Mouse (Mus musculus) kidney, embryonic 15.5 days (tissue): ENCODE data around the gene Trpm7. TPM values are rescaled to one million over a fixed set of nuclear protein-coding genes. Genes with fewer than 3 reads are reported as not detected.
A peak's percentile ranks its signal among the peaks of the same experiment; 100 is the strongest.

ENCODE experiments used
- ATAC-seq: fragments of 200-750 bp; cut with Nextera tagmentation; replicated peaks from 2 replicates; pipeline ENCODE4 v1.8.0; 2017; ENCODE audit warnings: moderate TSS enrichment; ENCODE audit not compliant: low FRiP score
- H3K27ac ChIP-seq: fragments of 300-500 bp; sonication (generic); 2 replicates; pipeline ENCODE4 v1.5.1; 2015; ENCODE audit warnings: mild to moderate bottlenecking, inconsistent platforms
- H3K27me3 ChIP-seq: fragments of 300-500 bp; sonication (generic); 2 replicates; pipeline ENCODE4 v1.6.1; 2015; ENCODE audit warnings: inconsistent platforms
- H3K36me3 ChIP-seq: fragments of 300-500 bp; sonication (generic); 2 replicates; pipeline ENCODE4 v1.6.1; 2015; ENCODE audit warnings: inconsistent platforms
- H3K4me1 ChIP-seq: fragments of 300-500 bp; sonication (generic); 2 replicates; pipeline ENCODE4 v1.6.1; 2015; ENCODE audit warnings: inconsistent platforms
- H3K4me2 ChIP-seq: fragments of 300-500 bp; sonication (generic); 2 replicates; pipeline ENCODE4 v1.6.1; 2015; ENCODE audit warnings: moderate library complexity, mild to moderate bottlenecking, inconsistent platforms
- H3K4me3 ChIP-seq: fragments of 300-500 bp; sonication (generic); replicated peaks from 2 replicates; pipeline ENCODE4 v1.5.1; 2015; ENCODE audit warnings: mild to moderate bottlenecking, inconsistent platforms
- H3K9ac ChIP-seq: fragments of 300-500 bp; sonication (generic); 2 replicates; pipeline ENCODE4 v1.6.1; 2015; ENCODE audit warnings: mild to moderate bottlenecking, inconsistent platforms
- H3K9me3 ChIP-seq: fragments of 300-500 bp; sonication (generic); replicated peaks from 2 replicates; pipeline ENCODE4 v1.6.1; 2016; ENCODE audit warnings: inconsistent platforms
- WGBS: fragments of 180-500 bp; shearing (Covaris S2); methylation state at CpG from one replicate; pipeline ENCODE4 v1.1.7; 2015; ENCODE audit warnings: mixed read lengths; 5-methylcytosine and 5-hydroxymethylcytosine counted together
- microRNA-seq: library from miRNA; unstranded; fragments of <30 nt; microRNA quantifications from one replicate; pipeline ENCODE4, GENCODE M21; 2016
- polyA plus RNA-seq: library from polyadenylated mRNA; unstranded; fragments of >200 nt; fragmentation: Nextera tagmentation; extraction: Ambion mirVana; gene quantifications from 2 replicates; pipeline ENCODE4 v1.2.1, GENCODE M21; 2015

The Trpm7 gene
- polyA plus RNA-seq, 1 experiment from 2014 or later: 50.6 TPM

- Histone ChIP-seq H3K27ac (no peak overlapping the region), H3K9ac (no peak overlapping the region), H3K4me3 (no peak overlapping the region), H3K4me1 (peaks cover 5% of the 10 kb centered on the region; the same call in 1 of the 2 replicates), H3K36me3 (no peaks in the 10 kb centered on the region), H3K4me2 (no peak overlapping the region), H3K27me3 (no peaks in the 10 kb centered on the region), H3K9me3 (no peaks in the 10 kb centered on the region)
- WGBS: 69% methylated on average over 19 of the region's 19 CpGs
- ATAC-seq: no peak
These were observed 106.4 kb downstream of the Trpm7 start for GRCm38 (mm10) chr2:126769431-126770181.

GRCm38 (mm10) chr2:126768194-126768593 lies 107.8 kb downstream of the Trpm7 start:
- Histone ChIP-seq H3K27me3 (no peaks in the 10 kb centered on the region), H3K9ac (no peak overlapping the region), H3K4me2 (no peak overlapping the region), H3K4me1 (peaks cover 5% of the 10 kb centered on the region; the same call in 1 of the 2 replicates), H3K27ac (no peak overlapping the region), H3K4me3 (no peak overlapping the region), H3K9me3 (no peaks in the 10 kb centered on the region), H3K36me3 (peaks cover 8% of the 10 kb centered on the region)
- ATAC-seq: no peak
- 69% methylated on average over 4 of the region's 4 CpGs for WGBS

- H3K27ac ChIP-seq: no peak overlapping the region
- 93% methylated on average over 3 of the region's 3 CpGs for WGBS
- no peaks in the 10 kb centered on the region for H3K27me3 ChIP-seq
- no peak overlapping the region for H3K4me2 ChIP-seq
- ATAC-seq: no peak
- H3K9me3 ChIP-seq: no peaks in the 10 kb centered on the region
- H3K4me3 ChIP-seq: no peak overlapping the region
- H3K36me3 ChIP-seq: peaks cover 14% of the 10 kb centered on the region
- H3K9ac ChIP-seq: no peak overlapping the region
- peaks cover 5% of the 10 kb centered on the region; the same call in 1 of the 2 replicates for H3K4me1 ChIP-seq
These were observed 108.4 kb downstream of the Trpm7 start for GRCm38 (mm10) chr2:126767599-126767998.

GRCm38 (mm10) chr2:126765867-126766582 lies 110.0 kb downstream of the Trpm7 start:
- no peaks in the 10 kb centered on the region for H3K9me3 ChIP-seq
- H3K27me3 ChIP-seq: no peaks in the 10 kb centered on the region
- no peak overlapping the region for H3K9ac ChIP-seq
- H3K36me3 ChIP-seq: peaks cover 30% of the 10 kb centered on the region
- H3K4me3 ChIP-seq: no peak overlapping the region
- no peak overlapping the region for H3K4me2 ChIP-seq
- H3K27ac ChIP-seq: no peak overlapping the region
- ATAC-seq: peak; percentile 41; the same call in 1 of the 2 replicates
- H3K4me1 ChIP-seq: peaks cover 5% of the 10 kb centered on the region; the same call in 1 of the 2 replicates
- WGBS: 34% methylated on average over 11 of the region's 11 CpGs

GRCm38 (mm10) chr2:126759351-126759750 lies 116.7 kb downstream of the Trpm7 start:
- no peak overlapping the region for H3K27ac ChIP-seq
- no peaks in the 10 kb centered on the region for H3K27me3 ChIP-seq
- H3K36me3 ChIP-seq: peaks cover 97% of the 10 kb centered on the region
- no peak for ATAC-seq
- 94% methylated on average over 7 of the region's 7 CpGs for WGBS
- H3K9me3 ChIP-seq: no peaks in the 10 kb centered on the region
- H3K9ac ChIP-seq: no peak overlapping the region
- no peak overlapping the region for H3K4me3 ChIP-seq
- H3K4me1 ChIP-seq: no peaks in the 10 kb centered on the region
- no peak overlapping the region for H3K4me2 ChIP-seq

GRCm38 (mm10) chr2:126755664-126756063 lies 120.4 kb downstream of the Trpm7 start:
- Histone ChIP-seq H3K27me3 (no peaks in the 10 kb centered on the region), H3K27ac (no peak overlapping the region), H3K4me3 (no peak overlapping the region), H3K4me1 (no peaks in the 10 kb centered on the region), H3K4me2 (no peak overlapping the region), H3K9ac (no peak overlapping the region), H3K9me3 (no peaks in the 10 kb centered on the region), H3K36me3 (peaks cover 94% of the 10 kb centered on the region)
- WGBS: 93% methylated on average over 6 of the region's 6 CpGs
- ATAC-seq: no peak

- Histone ChIP-seq H3K9ac (no peak overlapping the region), H3K4me2 (no peak overlapping the region), H3K9me3 (no peaks in the 10 kb centered on the region), H3K36me3 (peaks cover 73% of the 10 kb centered on the region), H3K4me3 (no peak overlapping the region), H3K27me3 (no peaks in the 10 kb centered on the region), H3K27ac (no peak overlapping the region), H3K4me1 (no peaks in the 10 kb centered on the region)
- WGBS: 88% methylated on average over 5 of the region's 5 CpGs
- no peak for ATAC-seq
These were observed 132.6 kb downstream of the Trpm7 start for GRCm38 (mm10) chr2:126743389-126743788.

Small RNA genes lying within 50 kb of the gene (microRNA-seq; reads per million reads assigned to microRNA genes)
- gene Mir3473g: not detected

Other genes with a start within 250 kb of the Trpm7 start
- 54.4 and 57.2 TPM in 2 replicates for gene Gabpb1, start 199.9 kb downstream of the Trpm7 start, polyA plus RNA-seq
- gene Usp8, start 168.9 kb downstream of the Trpm7 start, polyA plus RNA-seq: 42.6 and 43.6 TPM in 2 replicates
- gene Usp50, start 92.8 kb downstream of the Trpm7 start, polyA plus RNA-seq: 2.7 and 3.4 TPM in 2 replicates
- gene Sppl2a, start 57.0 kb upstream of the Trpm7 start, polyA plus RNA-seq: 37.0 and 40.6 TPM in 2 replicates
- gene Ap4e1, start 132.5 kb upstream of the Trpm7 start, polyA plus RNA-seq: 11.7 and 12.1 TPM in 2 replicates
- 43.6 and 43.7 TPM in 2 replicates for gene Blvra, start 194.4 kb upstream of the Trpm7 start, polyA plus RNA-seq